Mouse (Mus musculus): ENCODE measurements around the gene Washc3. TPM values are rescaled to one million over a fixed set of nuclear protein-coding genes. Genes with fewer than 3 reads are reported as not detected.

The Washc3 gene
- polyA plus RNA-seq, 1 experiment, result 1.1 TPM

- H3K9me3 ChIP-seq (ENCODE audit: control insufficient read depth, low read length), result no peaks in the 10 kb centered on the region
- H3K36me3 ChIP-seq (ENCODE audit: control insufficient read depth), result peaks cover 5% of the 10 kb centered on the region
- no peaks in the 10 kb centered on the region for H3K27me3 ChIP-seq (ENCODE audit: control insufficient read depth)
- TF ChIP-seq GATA1 (IDR thresholded peaks at IDR 0.05; ENCODE audit: low read length) (no peak), TAL1 (IDR thresholded peaks at IDR 0.05; ENCODE audit: low read length) (no peak)
- H3K4me1 ChIP-seq (ENCODE audit: control insufficient read depth), result peaks cover 14% of the 10 kb centered on the region
- no peak overlapping the region for H3K4me3 ChIP-seq (replicated peaks)
Observed at GRCm38 (mm10) chr10:88203236-88203635, 2.3 kb downstream of the Washc3 start.

DNA sequence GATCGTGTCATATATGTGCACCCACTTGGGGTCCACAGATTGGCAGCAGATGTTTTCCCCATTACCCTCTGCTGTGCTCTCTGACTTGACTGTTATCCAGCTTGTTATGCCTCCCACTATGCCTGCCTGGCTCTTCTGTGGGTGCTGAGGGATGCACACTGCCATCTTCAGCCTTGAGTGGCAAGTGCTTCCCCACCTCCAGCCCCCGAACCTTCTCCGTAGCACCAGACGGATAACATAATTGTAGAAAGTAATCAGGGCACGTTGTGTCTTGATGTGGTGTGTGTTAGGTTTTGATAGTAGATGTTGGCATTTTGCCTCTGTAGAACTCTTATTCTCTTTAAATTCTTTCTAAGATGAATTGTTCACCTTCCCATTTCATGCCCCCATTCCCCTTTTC, 11.8 kb downstream of the Washc3 start:
- Histone ChIP-seq H3K27me3 (ENCODE audit: control insufficient read depth) (no peaks in the 10 kb centered on the region), H3K4me3 (replicated peaks) (no peak overlapping the region), H3K4me1 (ENCODE audit: control insufficient read depth) (no peaks in the 10 kb centered on the region), H3K36me3 (ENCODE audit: control insufficient read depth) (peaks cover 6% of the 10 kb centered on the region), H3K9me3 (ENCODE audit: control insufficient read depth, low read length) (no peaks in the 10 kb centered on the region)
- TF ChIP-seq TAL1 (IDR thresholded peaks at IDR 0.05; ENCODE audit: low read length) (no peak), GATA1 (IDR thresholded peaks at IDR 0.05; ENCODE audit: low read length) (no peak)

DNA sequence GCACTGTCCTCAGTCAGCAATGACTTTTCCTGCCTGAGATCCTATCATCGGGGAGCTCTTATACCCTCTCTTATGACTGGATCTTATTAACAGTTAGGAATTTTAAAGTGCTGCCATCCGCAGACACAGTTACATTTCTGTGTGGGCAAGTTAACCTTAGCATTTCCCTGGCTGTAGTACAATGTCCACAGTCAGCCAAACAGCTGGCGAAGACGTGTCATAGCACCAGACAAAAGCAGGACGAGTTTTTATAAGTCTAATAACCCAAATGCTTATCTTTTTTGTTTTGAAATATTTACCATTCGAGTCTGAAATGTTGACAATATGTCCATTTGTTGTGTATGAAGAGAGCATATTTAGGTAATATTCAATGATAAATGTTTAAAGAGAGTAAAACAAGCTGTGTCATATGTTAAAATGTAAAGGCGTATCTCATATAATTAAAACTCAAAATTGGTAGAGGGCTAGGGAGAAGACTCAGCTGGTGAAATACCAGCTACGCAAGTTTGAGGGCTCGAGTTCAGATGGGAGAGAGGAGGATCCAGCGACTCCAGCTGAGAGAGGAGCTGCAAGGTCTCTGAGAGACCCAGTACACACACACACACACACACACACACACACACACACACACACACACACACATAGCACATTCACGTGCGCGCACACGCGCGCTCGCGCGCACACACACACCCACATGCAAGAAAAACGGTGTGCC, 14.1 kb downstream of the Washc3 start:
- H3K4me1 ChIP-seq (ENCODE audit: control insufficient read depth), result no peaks in the 10 kb centered on the region
- H3K36me3 ChIP-seq (ENCODE audit: control insufficient read depth), result peaks cover 8% of the 10 kb centered on the region
- H3K9me3 ChIP-seq (ENCODE audit: control insufficient read depth, low read length), result no peaks in the 10 kb centered on the region
- H3K4me3 ChIP-seq (replicated peaks), result no peak overlapping the region
- H3K27me3 ChIP-seq (ENCODE audit: control insufficient read depth), result no peaks in the 10 kb centered on the region
- TF ChIP-seq TAL1 (IDR thresholded peaks at IDR 0.05; ENCODE audit: low read length) (no peak), GATA1 (IDR thresholded peaks at IDR 0.05; ENCODE audit: low read length) (no peak)

DNA sequence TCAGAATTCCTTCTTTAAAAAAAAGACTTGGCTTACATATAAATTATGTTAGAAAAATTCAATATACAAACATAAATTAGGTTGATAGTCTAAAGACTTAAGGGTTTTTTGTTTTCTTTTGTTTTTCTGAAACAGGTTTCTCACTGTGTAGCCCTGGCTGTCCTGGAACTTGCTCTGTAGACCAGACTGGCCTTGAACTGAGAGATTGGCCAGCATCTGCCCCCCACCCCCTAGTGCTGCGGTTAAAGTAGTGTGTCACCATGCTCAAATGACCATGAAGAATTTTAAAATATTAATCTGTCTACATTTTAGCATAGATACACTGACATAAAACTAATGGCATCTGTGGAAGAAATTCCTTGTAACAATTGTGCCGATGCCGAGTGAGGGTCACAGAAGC, 17.3 kb downstream of the Washc3 start:
- TF ChIP-seq TAL1 (IDR thresholded peaks at IDR 0.05; ENCODE audit: low read length) (no peak), GATA1 (IDR thresholded peaks at IDR 0.05; ENCODE audit: low read length) (no peak)
- Histone ChIP-seq H3K4me3 (replicated peaks) (no peak overlapping the region), H3K27me3 (ENCODE audit: control insufficient read depth) (no peaks in the 10 kb centered on the region), H3K4me1 (ENCODE audit: control insufficient read depth) (no peaks in the 10 kb centered on the region), H3K9me3 (ENCODE audit: control insufficient read depth, low read length) (no peaks in the 10 kb centered on the region), H3K36me3 (ENCODE audit: control insufficient read depth) (peaks cover 11% of the 10 kb centered on the region)

- H3K4me1 ChIP-seq (ENCODE audit: control insufficient read depth), result no peaks in the 10 kb centered on the region
- no peaks in the 10 kb centered on the region for H3K9me3 ChIP-seq (ENCODE audit: control insufficient read depth, low read length)
- TF ChIP-seq GATA1 (IDR thresholded peaks at IDR 0.05; ENCODE audit: low read length) (no peak), TAL1 (IDR thresholded peaks at IDR 0.05; ENCODE audit: low read length) (no peak)
- H3K27me3 ChIP-seq (ENCODE audit: control insufficient read depth), result no peaks in the 10 kb centered on the region
- no peak overlapping the region for H3K4me3 ChIP-seq (replicated peaks)
- peaks cover 16% of the 10 kb centered on the region for H3K36me3 ChIP-seq (ENCODE audit: control insufficient read depth)
Observed at GRCm38 (mm10) chr10:88221718-88222117, 20.8 kb downstream of the Washc3 start.

GRCm38 (mm10) chr10:88225421-88225820, 24.5 kb downstream of the Washc3 start:
- Histone ChIP-seq H3K27me3 (ENCODE audit: control insufficient read depth) (no peaks in the 10 kb centered on the region), H3K9me3 (ENCODE audit: control insufficient read depth, low read length) (no peaks in the 10 kb centered on the region), H3K36me3 (ENCODE audit: control insufficient read depth) (peaks cover 17% of the 10 kb centered on the region), H3K4me1 (ENCODE audit: control insufficient read depth) (peaks cover 3% of the 10 kb centered on the region; the same call in 1 of the 2 replicates), H3K4me3 (replicated peaks) (no peak overlapping the region)
- TF ChIP-seq GATA1 (IDR thresholded peaks at IDR 0.05; ENCODE audit: low read length) (no peak), TAL1 (IDR thresholded peaks at IDR 0.05; ENCODE audit: low read length) (no peak)

- no peaks in the 10 kb centered on the region for H3K9me3 ChIP-seq (ENCODE audit: control insufficient read depth, low read length)
- no peak overlapping the region for H3K4me3 ChIP-seq (replicated peaks)
- peaks cover 11% of the 10 kb centered on the region for H3K36me3 ChIP-seq (ENCODE audit: control insufficient read depth)
- TF ChIP-seq GATA1 (IDR thresholded peaks at IDR 0.05; ENCODE audit: low read length) (no peak), TAL1 (IDR thresholded peaks at IDR 0.05; ENCODE audit: low read length) (no peak)
- peaks cover 3% of the 10 kb centered on the region; the same call in 1 of the 2 replicates for H3K4me1 ChIP-seq (ENCODE audit: control insufficient read depth)
- H3K27me3 ChIP-seq (ENCODE audit: control insufficient read depth), result no peaks in the 10 kb centered on the region
Observed at GRCm38 (mm10) chr10:88227962-88228361, 27.1 kb downstream of the Washc3 start.

DNA sequence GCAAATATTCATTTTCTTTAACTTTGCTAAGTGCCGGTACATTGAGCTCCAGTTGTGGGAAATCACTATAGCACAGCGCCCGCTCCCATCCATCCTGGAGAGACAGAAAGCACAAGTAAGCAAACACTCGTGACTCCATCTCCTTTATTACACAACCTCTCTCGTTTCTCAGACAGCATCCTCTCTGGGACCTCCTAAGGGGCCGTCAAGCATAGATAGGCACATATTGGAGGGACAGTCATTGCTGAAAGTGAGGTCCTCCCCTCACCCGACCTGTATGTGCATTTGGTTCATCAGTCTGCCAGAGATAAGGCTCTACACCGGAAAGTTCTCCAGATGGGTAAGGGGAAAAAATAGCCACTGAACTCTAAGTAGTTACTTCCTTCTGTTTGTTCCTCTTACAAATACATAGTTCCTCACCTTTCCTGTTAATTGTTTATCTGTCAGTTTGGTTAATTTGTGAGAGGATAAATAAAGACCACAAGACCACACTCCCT, 27.7 kb downstream of the Washc3 start:
- Histone ChIP-seq H3K36me3 (ENCODE audit: control insufficient read depth) (peaks cover 5% of the 10 kb centered on the region), H3K9me3 (ENCODE audit: control insufficient read depth, low read length) (no peaks in the 10 kb centered on the region), H3K27me3 (ENCODE audit: control insufficient read depth) (no peaks in the 10 kb centered on the region), H3K4me1 (ENCODE audit: control insufficient read depth) (peaks cover 3% of the 10 kb centered on the region; the same call in 1 of the 2 replicates), H3K4me3 (replicated peaks) (no peak overlapping the region)
- TF ChIP-seq GATA1 (IDR thresholded peaks at IDR 0.05; ENCODE audit: low read length) (no peak), TAL1 (IDR thresholded peaks at IDR 0.05; ENCODE audit: low read length) (no peak)

GRCm38 (mm10) chr10:88231671-88232070, 30.8 kb downstream of the Washc3 start:
- peaks cover 8% of the 10 kb centered on the region for H3K36me3 ChIP-seq (ENCODE audit: control insufficient read depth)
- H3K4me1 ChIP-seq (ENCODE audit: control insufficient read depth), result peaks cover 3% of the 10 kb centered on the region; the same call in 1 of the 2 replicates
- TF ChIP-seq GATA1 (IDR thresholded peaks at IDR 0.05; ENCODE audit: low read length) (no peak), TAL1 (IDR thresholded peaks at IDR 0.05; ENCODE audit: low read length) (no peak)
- no peak overlapping the region for H3K4me3 ChIP-seq (replicated peaks)
- no peaks in the 10 kb centered on the region for H3K9me3 ChIP-seq (ENCODE audit: control insufficient read depth, low read length)
- no peaks in the 10 kb centered on the region for H3K27me3 ChIP-seq (ENCODE audit: control insufficient read depth)
